Mouse (Mus musculus) heart, embryonic 12.5 days (tissue): ENCODE measurements around the gene Tstd2. TPM values are rescaled to one million over a fixed set of nuclear protein-coding genes. Genes with fewer than 3 reads are reported as not detected.

Experiments
- ATAC-seq: fragments of 200-750 bp; cut with Nextera tagmentation; 2 replicates; pipeline ENCODE4 v1.8.0; 2017; ENCODE audit warnings: moderate TSS enrichment, moderate library complexity; ENCODE audit not compliant: insufficient number of reproducible peaks, low FRiP score
- H3K27ac ChIP-seq: fragments of 300-500 bp; sonication (generic); 2 replicates; pipeline ENCODE4 v1.5.1; 2016; ENCODE audit warnings: mild to moderate bottlenecking, moderate library complexity; ENCODE audit not compliant: poor library complexity, severe bottlenecking
- H3K27me3 ChIP-seq: fragments of 300-500 bp; sonication (generic); replicated peaks from 2 replicates; pipeline ENCODE4 v1.6.1; 2016; ENCODE audit warnings: mild to moderate bottlenecking, moderate library complexity
- H3K36me3 ChIP-seq: fragments of 300-500 bp; sonication (generic); 2 replicates; pipeline ENCODE4 v1.6.1; 2016; ENCODE audit warnings: mild to moderate bottlenecking, moderate library complexity
- H3K4me1 ChIP-seq: fragments of 300-500 bp; sonication (generic); replicated peaks from 2 replicates; pipeline ENCODE4 v1.6.1; 2016; ENCODE audit warnings: mild to moderate bottlenecking
- H3K4me2 ChIP-seq: fragments of 300-500 bp; sonication (generic); 2 replicates; pipeline ENCODE4 v1.6.1; 2016; ENCODE audit warnings: mild to moderate bottlenecking, moderate library complexity
- H3K4me3 ChIP-seq: fragments of 300-500 bp; sonication (generic); 2 replicates; pipeline ENCODE4 v1.5.1; 2016; ENCODE audit warnings: mild to moderate bottlenecking
- H3K9ac ChIP-seq: fragments of 300-500 bp; sonication (generic); 2 replicates; pipeline ENCODE4 v1.6.1; 2016; ENCODE audit warnings: mild to moderate bottlenecking, moderate library complexity
- H3K9me3 ChIP-seq: fragments of 300-500 bp; sonication (generic); replicated peaks from 2 replicates; pipeline ENCODE4 v1.6.1; 2016; ENCODE audit warnings: mild to moderate bottlenecking, moderate library complexity
- WGBS: fragments of 180-500 bp; shearing (Covaris S2); methylation state at CpG from one replicate; pipeline ENCODE4 v1.1.7; 2016; 5-methylcytosine and 5-hydroxymethylcytosine counted together
- polyA plus RNA-seq: library from polyadenylated mRNA; unstranded; fragments of >200 nt; fragmentation: Nextera tagmentation; extraction: Ambion mirVana; gene quantifications from 2 replicates; pipeline ENCODE4 v1.2.1, GENCODE M21; 2016

Tstd2 gene
- polyA plus RNA-seq, 1 experiment from 2014 or later = 34.9 TPM

DNA sequence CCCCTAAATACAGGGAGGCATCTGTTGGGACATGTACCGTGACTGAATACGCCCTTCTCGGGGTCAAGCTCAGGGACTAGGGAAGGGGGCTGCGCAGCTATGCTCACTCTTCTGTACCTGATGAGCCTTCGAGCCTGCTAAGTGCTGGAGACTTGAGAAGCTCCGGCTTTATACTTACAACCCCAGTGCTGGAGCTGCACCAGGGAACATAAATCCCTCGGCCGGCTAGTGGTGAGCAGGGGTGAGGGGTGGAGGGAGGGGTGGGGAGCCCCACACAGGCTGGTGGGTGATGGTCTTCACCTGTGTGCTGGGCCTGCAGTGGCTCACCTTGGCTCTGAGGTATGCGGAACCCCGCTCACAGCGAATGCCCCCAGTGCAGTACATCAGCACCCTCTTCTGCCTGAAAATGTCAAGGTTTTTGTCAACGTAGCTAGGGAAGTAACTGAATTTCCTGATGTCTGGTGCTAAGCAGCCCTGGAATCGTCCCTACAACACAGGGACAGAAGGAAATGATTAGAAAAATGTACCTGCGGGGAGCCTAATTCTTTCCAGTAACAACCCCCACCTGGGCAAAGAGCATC is 18.9 kb downstream of the Tstd2 start:
- no peak for ATAC-seq
- Histone ChIP-seq H3K4me1 (peaks cover 7% of the 10 kb centered on the region; the same call in 1 of the 2 replicates), H3K4me2 (no peak overlapping the region), H3K36me3 (peaks cover 91% of the 10 kb centered on the region), H3K9ac (no peak overlapping the region), H3K9me3 (no peaks in the 10 kb centered on the region), H3K27ac (no peak overlapping the region), H3K4me3 (no peak overlapping the region), H3K27me3 (no peaks in the 10 kb centered on the region)
- WGBS = 93% methylated on average over 14 of the region's 14 CpGs

GRCm38 (mm10) chr4:46117536-46117935 is 21.0 kb downstream of the Tstd2 start:
- Histone ChIP-seq H3K4me1 (peaks cover 7% of the 10 kb centered on the region; the same call in 1 of the 2 replicates), H3K27ac (no peak overlapping the region), H3K4me3 (no peak overlapping the region), H3K36me3 (peaks cover 94% of the 10 kb centered on the region), H3K9me3 (no peaks in the 10 kb centered on the region), H3K9ac (no peak overlapping the region), H3K27me3 (no peaks in the 10 kb centered on the region), H3K4me2 (no peak overlapping the region)
- ATAC-seq = no peak
- WGBS = 83% methylated on average over 4 of the region's 4 CpGs

DNA sequence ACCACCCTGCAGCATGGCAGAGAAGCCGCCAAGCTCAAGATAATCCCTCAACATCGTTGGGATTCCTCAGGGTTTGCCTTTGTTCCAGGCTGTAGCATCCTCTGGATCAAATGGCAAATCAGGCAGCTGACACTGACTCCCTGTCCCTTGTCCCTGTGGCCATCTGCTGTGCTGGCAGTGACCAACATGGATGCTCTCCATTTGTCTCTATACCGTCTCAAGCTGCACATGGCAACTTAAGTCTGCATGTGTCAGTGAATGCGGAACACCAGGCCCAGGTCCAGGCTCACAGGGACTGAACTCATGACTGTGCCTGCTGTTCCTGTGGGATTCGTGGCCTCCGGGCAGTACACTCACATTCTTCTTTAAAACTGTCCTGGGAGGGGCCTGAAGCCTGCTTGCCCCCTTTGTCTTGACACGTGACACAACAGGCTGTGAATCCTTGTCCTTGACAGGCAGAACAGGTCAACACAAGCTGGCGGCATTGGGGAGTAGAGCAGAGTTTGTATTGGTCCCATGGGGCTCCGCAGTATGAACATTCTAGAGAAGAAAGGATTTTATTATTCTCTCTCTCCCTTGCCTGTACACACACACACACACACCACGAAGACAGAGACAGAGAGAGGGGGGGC is 21.8 kb downstream of the Tstd2 start:
- H3K36me3 ChIP-seq = peaks cover 96% of the 10 kb centered on the region
- ATAC-seq = no peak
- H3K4me1 ChIP-seq = peaks cover 7% of the 10 kb centered on the region; the same call in 1 of the 2 replicates
- H3K9me3 ChIP-seq = no peaks in the 10 kb centered on the region
- H3K27me3 ChIP-seq = no peaks in the 10 kb centered on the region
- no peak overlapping the region for H3K4me2 ChIP-seq
- peak overlapping the region; percentile 42 for H3K27ac ChIP-seq
- H3K4me3 ChIP-seq = no peak overlapping the region
- WGBS = 69% methylated on average over 10 of the region's 10 CpGs
- no peak overlapping the region; the same call in 1 of the 2 replicates for H3K9ac ChIP-seq

- peaks cover 9% of the 10 kb centered on the region; the same call in 1 of the 2 replicates for H3K4me1 ChIP-seq
- no peak overlapping the region for H3K27ac ChIP-seq
- ATAC-seq = no peak
- H3K27me3 ChIP-seq = no peaks in the 10 kb centered on the region
- H3K4me2 ChIP-seq = no peak overlapping the region
- no peak overlapping the region for H3K4me3 ChIP-seq
- H3K9me3 ChIP-seq = no peaks in the 10 kb centered on the region
- peaks cover 97% of the 10 kb centered on the region for H3K36me3 ChIP-seq
- no peak overlapping the region for H3K9ac ChIP-seq
- WGBS = 67% methylated on average over 1 of the region's 1 CpGs
Observed at GRCm38 (mm10) chr4:46115308-46115707, 23.2 kb downstream of the Tstd2 start.

GRCm38 (mm10) chr4:46111361-46111760 is 27.1 kb downstream of the Tstd2 start:
- no peak overlapping the region for H3K4me3 ChIP-seq
- WGBS = 71% methylated on average over 3 of the region's 3 CpGs
- no peak for ATAC-seq
- peaks cover 11% of the 10 kb centered on the region; the same call in 1 of the 2 replicates for H3K4me1 ChIP-seq
- H3K36me3 ChIP-seq = peaks cover 96% of the 10 kb centered on the region
- no peaks in the 10 kb centered on the region for H3K9me3 ChIP-seq
- H3K9ac ChIP-seq = no peak overlapping the region
- H3K4me2 ChIP-seq = no peak overlapping the region
- no peak overlapping the region for H3K27ac ChIP-seq
- H3K27me3 ChIP-seq = no peaks in the 10 kb centered on the region

GRCm38 (mm10) chr4:46110084-46110483 is 28.4 kb downstream of the Tstd2 start:
- Histone ChIP-seq H3K27me3 (no peaks in the 10 kb centered on the region), H3K4me3 (no peak overlapping the region), H3K27ac (no peak overlapping the region; the same call in 1 of the 2 replicates), H3K4me1 (peaks cover 10% of the 10 kb centered on the region; the same call in 1 of the 2 replicates), H3K36me3 (peaks cover 93% of the 10 kb centered on the region), H3K9ac (no peak overlapping the region), H3K9me3 (no peaks in the 10 kb centered on the region), H3K4me2 (no peak overlapping the region)
- WGBS = 77% methylated on average over 8 of the region's 8 CpGs
- no peak for ATAC-seq

GRCm38 (mm10) chr4:46102078-46102769 is 36.3 kb downstream of the Tstd2 start:
- WGBS = 72% methylated on average over 10 of the region's 10 CpGs
- H3K27me3 ChIP-seq = no peaks in the 10 kb centered on the region
- H3K4me1 ChIP-seq = peaks cover 42% of the 10 kb centered on the region
- H3K4me3 ChIP-seq = no peak overlapping the region
- H3K9ac ChIP-seq = no peak overlapping the region
- H3K4me2 ChIP-seq = no peak overlapping the region
- H3K9me3 ChIP-seq = peaks cover 2% of the 10 kb centered on the region; the same call in 1 of the 2 replicates
- H3K27ac ChIP-seq = 0 out of 2 replicates have a peak overlapping the region, but pooled peaks have one; percentile 42
- ATAC-seq = peak; percentile 10; the same call in 1 of the 2 replicates
- H3K36me3 ChIP-seq = peaks cover 95% of the 10 kb centered on the region

GRCm38 (mm10) chr4:46101211-46101711 is 37.2 kb downstream of the Tstd2 start:
- peaks cover 42% of the 10 kb centered on the region for H3K4me1 ChIP-seq
- ATAC-seq = no peak
- peak overlapping the region; percentile 46; the same call in 1 of the 2 replicates for H3K9ac ChIP-seq
- peak overlapping the region; percentile 53 for H3K27ac ChIP-seq
- H3K9me3 ChIP-seq = peaks cover 2% of the 10 kb centered on the region; the same call in 1 of the 2 replicates
- H3K4me3 ChIP-seq = no peak overlapping the region
- peaks cover 95% of the 10 kb centered on the region for H3K36me3 ChIP-seq
- peak overlapping the region; percentile 36; the same call in 1 of the 2 replicates for H3K4me2 ChIP-seq
- 13% methylated on average over 14 of the region's 14 CpGs for WGBS
- no peaks in the 10 kb centered on the region for H3K27me3 ChIP-seq

GRCm38 (mm10) chr4:46100539-46100938 is 38.0 kb downstream of the Tstd2 start:
- peak overlapping the region; percentile 53 for H3K27ac ChIP-seq
- H3K36me3 ChIP-seq = peaks cover 97% of the 10 kb centered on the region
- H3K4me2 ChIP-seq = no peak overlapping the region
- H3K9ac ChIP-seq = peak overlapping the region; percentile 46; the same call in 1 of the 2 replicates
- ATAC-seq = no peak
- 35% methylated on average over 7 of the region's 7 CpGs for WGBS
- peaks cover 45% of the 10 kb centered on the region for H3K4me1 ChIP-seq
- H3K4me3 ChIP-seq = no peak overlapping the region
- peaks cover 2% of the 10 kb centered on the region; the same call in 1 of the 2 replicates for H3K9me3 ChIP-seq
- H3K27me3 ChIP-seq = no peaks in the 10 kb centered on the region

GRCm38 (mm10) chr4:46099132-46099531 is 39.4 kb downstream of the Tstd2 start:
- ATAC-seq = no peak
- H3K4me1 ChIP-seq = peaks cover 50% of the 10 kb centered on the region
- H3K9me3 ChIP-seq = peaks cover 2% of the 10 kb centered on the region; the same call in 1 of the 2 replicates
- H3K4me3 ChIP-seq = no peak overlapping the region
- peaks cover 96% of the 10 kb centered on the region for H3K36me3 ChIP-seq
- no peak overlapping the region for H3K9ac ChIP-seq
- H3K27ac ChIP-seq = no peak overlapping the region; the same call in 1 of the 2 replicates
- 77% methylated on average over 9 of the region's 9 CpGs for WGBS
- no peaks in the 10 kb centered on the region for H3K27me3 ChIP-seq
- H3K4me2 ChIP-seq = no peak overlapping the region

- Histone ChIP-seq H3K9me3 (peaks cover 2% of the 10 kb centered on the region; the same call in 1 of the 2 replicates), H3K4me1 (peaks cover 47% of the 10 kb centered on the region), H3K9ac (no peak overlapping the region), H3K36me3 (peaks cover 97% of the 10 kb centered on the region), H3K27ac (no peak overlapping the region), H3K4me2 (no peak overlapping the region), H3K27me3 (no peaks in the 10 kb centered on the region), H3K4me3 (no peak overlapping the region)
- WGBS = 94% methylated on average over 2 of the region's 2 CpGs
- ATAC-seq = no peak
Observed at GRCm38 (mm10) chr4:46097591-46097990, 40.9 kb downstream of the Tstd2 start.
